Mouse (Mus musculus): ENCODE data around the gene Ankrd28. TPM values are rescaled to one million over a fixed set of nuclear protein-coding genes. Genes with fewer than 3 reads are reported as not detected.

The Ankrd28 gene
- polyA plus RNA-seq, 1 experiment = 11.6 TPM

- no peak for TF ChIP-seq CTCF (IDR thresholded peaks at IDR 0.05; ENCODE audit: control insufficient read depth, insufficient read depth, insufficient read length)
- no peak for TF ChIP-seq USF1 (IDR thresholded peaks at IDR 0.05; ENCODE audit: low read depth)
- Histone ChIP-seq H3K79me3 (ENCODE audit: low read depth) (no peaks in the 10 kb centered on the region), H3K4me3 (ENCODE audit: insufficient read depth, poor library complexity, severe bottlenecking) (no peak overlapping the region), H3K36me3 (ENCODE audit: control insufficient read depth, insufficient read depth) (peaks cover 35% of the 10 kb centered on the region), H3ac (ENCODE audit: control insufficient read depth, insufficient read length, low read depth) (no peak overlapping the region), H3K79me2 (ENCODE audit: control insufficient read depth, insufficient read depth) (no peaks in the 10 kb centered on the region), H3K27me3 (ENCODE audit: control insufficient read depth, insufficient read depth, insufficient read length) (no peaks in the 10 kb centered on the region)
Observed at GRCm38 (mm10) chr14:31692536-31692935, 137.9 kb downstream of the Ankrd28 start.

DNA sequence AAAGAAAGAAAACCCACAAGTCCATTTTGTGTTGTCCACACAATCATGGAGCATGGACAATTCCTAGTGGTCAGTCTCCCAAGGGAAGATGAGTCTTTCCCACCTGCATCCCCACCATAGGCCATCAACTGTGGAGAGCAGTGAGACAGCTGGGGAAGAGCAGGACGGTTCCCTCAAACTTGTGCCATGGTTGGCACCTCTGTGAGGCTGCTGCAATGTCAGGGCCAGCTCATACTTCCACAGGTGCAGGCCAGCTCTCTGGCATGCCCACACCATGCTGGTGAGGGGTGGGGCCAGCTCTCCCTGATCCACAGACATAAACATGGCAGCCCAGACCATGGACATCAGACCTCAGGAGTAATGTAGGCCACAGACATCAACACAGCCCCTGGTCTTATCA lies 144.2 kb downstream of the Ankrd28 start:
- H3K79me2 ChIP-seq (ENCODE audit: control insufficient read depth, insufficient read depth) = no peaks in the 10 kb centered on the region
- no peaks in the 10 kb centered on the region for H3K36me3 ChIP-seq (ENCODE audit: control insufficient read depth, insufficient read depth)
- no peaks in the 10 kb centered on the region for H3K79me3 ChIP-seq (ENCODE audit: low read depth)
- TF ChIP-seq FOSL1 (IDR thresholded peaks at IDR 0.05; ENCODE audit: insufficient read depth, low read length, poor library complexity, severe bottlenecking) = no peak
- no peak for TF ChIP-seq MYOD1 (IDR thresholded peaks at IDR 0.05; ENCODE audit: control insufficient read depth, insufficient read length, low read depth)
- no peak for TF ChIP-seq USF1 (IDR thresholded peaks at IDR 0.05; ENCODE audit: low read depth)
- no peak for TF ChIP-seq CTCF (IDR thresholded peaks at IDR 0.05; ENCODE audit: control insufficient read depth, insufficient read depth, insufficient read length)
- no peak for TF ChIP-seq CEBPB (IDR thresholded peaks at IDR 0.05; ENCODE audit: low read depth)
- TF ChIP-seq MYOG (IDR thresholded peaks at IDR 0.05; ENCODE audit: control insufficient read depth, extremely low read depth, insufficient read length) = no peak
- H3K4me3 ChIP-seq (ENCODE audit: insufficient read depth, poor library complexity, severe bottlenecking) = no peak overlapping the region
- no peak overlapping the region for H3ac ChIP-seq (ENCODE audit: control insufficient read depth, insufficient read length, low read depth)
- H3K27me3 ChIP-seq (ENCODE audit: control insufficient read depth, insufficient read depth, insufficient read length) = no peaks in the 10 kb centered on the region

- TF ChIP-seq USF1 (IDR thresholded peaks at IDR 0.05; ENCODE audit: low read depth) = no peak
- TF ChIP-seq MYOD1 (IDR thresholded peaks at IDR 0.05; ENCODE audit: control insufficient read depth, insufficient read length, low read depth) = no peak
- TF ChIP-seq FOSL1 (IDR thresholded peaks at IDR 0.05; ENCODE audit: insufficient read depth, low read length, poor library complexity, severe bottlenecking) = no peak
- TF ChIP-seq MAX (IDR thresholded peaks at IDR 0.05) = no peak
- no peak for TF ChIP-seq CTCF (IDR thresholded peaks at IDR 0.05; ENCODE audit: control insufficient read depth, insufficient read depth, insufficient read length)
- no peaks in the 10 kb centered on the region for H3K27me3 ChIP-seq (ENCODE audit: control insufficient read depth, insufficient read depth, insufficient read length)
Observed at GRCm38 (mm10) chr14:31685680-31686079, 144.8 kb downstream of the Ankrd28 start.

GRCm38 (mm10) chr14:31684343-31685040 lies 146.0 kb downstream of the Ankrd28 start:
- TF ChIP-seq USF1 (IDR thresholded peaks at IDR 0.05; ENCODE audit: low read depth) (no peak), CTCF (IDR thresholded peaks at IDR 0.05; ENCODE audit: control insufficient read depth, insufficient read depth, insufficient read length) (no peak), MAX (IDR thresholded peaks at IDR 0.05) (no peak)
- H3K79me3 ChIP-seq (ENCODE audit: low read depth) = no peaks in the 10 kb centered on the region
- H3K79me2 ChIP-seq (ENCODE audit: control insufficient read depth, insufficient read depth) = no peaks in the 10 kb centered on the region
- no peaks in the 10 kb centered on the region for H3K36me3 ChIP-seq (ENCODE audit: control insufficient read depth, insufficient read depth)
- H3K27me3 ChIP-seq (ENCODE audit: control insufficient read depth, insufficient read depth, insufficient read length) = no peaks in the 10 kb centered on the region
- H3ac ChIP-seq (ENCODE audit: control insufficient read depth, insufficient read length, low read depth) = no peak overlapping the region
- no peak overlapping the region for H3K4me3 ChIP-seq (ENCODE audit: insufficient read depth, poor library complexity, severe bottlenecking)

More at GRCm38 (mm10) chr14:31685680-31686079, 144.8 kb downstream of the Ankrd28 start:
- Histone ChIP-seq H3K36me3 (ENCODE audit: control insufficient read depth, insufficient read depth) (no peaks in the 10 kb centered on the region), H3K79me2 (ENCODE audit: control insufficient read depth, insufficient read depth) (no peaks in the 10 kb centered on the region), H3ac (ENCODE audit: control insufficient read depth, insufficient read length, low read depth) (no peak overlapping the region), H3K4me3 (ENCODE audit: insufficient read depth, poor library complexity, severe bottlenecking) (no peak overlapping the region), H3K79me3 (ENCODE audit: low read depth) (no peaks in the 10 kb centered on the region)

- no peak overlapping the region for H3ac ChIP-seq (ENCODE audit: control insufficient read depth, insufficient read length, low read depth)
- H3K79me3 ChIP-seq (ENCODE audit: low read depth) = no peaks in the 10 kb centered on the region
- H3K4me3 ChIP-seq (ENCODE audit: insufficient read depth, poor library complexity, severe bottlenecking) = no peak overlapping the region
- H3K36me3 ChIP-seq (ENCODE audit: control insufficient read depth, insufficient read depth) = no peaks in the 10 kb centered on the region
- no peaks in the 10 kb centered on the region for H3K79me2 ChIP-seq (ENCODE audit: control insufficient read depth, insufficient read depth)
- no peaks in the 10 kb centered on the region for H3K27me3 ChIP-seq (ENCODE audit: control insufficient read depth, insufficient read depth, insufficient read length)
- TF ChIP-seq MYOD1 (IDR thresholded peaks at IDR 0.05; ENCODE audit: control insufficient read depth, insufficient read length, low read depth) = no peak
Observed at GRCm38 (mm10) chr14:31683610-31684009, 146.8 kb downstream of the Ankrd28 start.

DNA sequence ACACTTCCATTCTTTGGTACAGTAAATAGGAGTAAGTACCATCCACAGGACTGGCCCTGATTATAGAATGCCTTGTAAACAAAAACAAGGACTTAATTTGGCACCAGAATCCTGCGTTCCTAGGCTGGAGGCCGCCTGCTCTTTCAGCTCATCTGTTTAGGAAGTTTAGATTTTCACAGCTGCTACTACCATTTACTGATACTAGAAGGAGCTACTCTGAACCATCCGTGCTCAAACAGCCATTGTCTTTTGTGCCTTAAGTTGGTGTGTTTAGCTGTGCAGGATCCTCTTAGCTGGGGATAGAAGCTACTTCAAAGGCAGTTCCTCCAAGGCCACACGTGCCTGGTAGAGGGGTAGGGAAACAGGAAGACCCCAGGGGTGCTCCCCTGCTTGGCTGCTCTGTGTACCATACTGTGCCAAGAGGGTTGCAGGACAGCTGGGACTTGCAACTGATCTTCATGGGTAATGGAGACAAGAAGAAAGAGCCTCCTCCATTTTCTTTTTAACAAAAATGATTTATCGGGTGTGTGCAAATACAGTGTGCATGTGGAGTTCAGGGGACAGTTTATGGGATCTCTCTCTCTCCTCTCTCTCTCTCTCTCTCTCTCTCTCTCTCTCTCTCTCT lies 148.4 kb downstream of the Ankrd28 start:
- no peaks in the 10 kb centered on the region for H3K36me3 ChIP-seq (ENCODE audit: control insufficient read depth, insufficient read depth)
- H3ac ChIP-seq (ENCODE audit: control insufficient read depth, insufficient read length, low read depth) = no peak overlapping the region
- no peaks in the 10 kb centered on the region for H3K27me3 ChIP-seq (ENCODE audit: control insufficient read depth, insufficient read depth, insufficient read length)
- TF ChIP-seq MAX (IDR thresholded peaks at IDR 0.05) (no peak), FOSL1 (IDR thresholded peaks at IDR 0.05; ENCODE audit: insufficient read depth, low read length, poor library complexity, severe bottlenecking) (no peak), CEBPB (IDR thresholded peaks at IDR 0.05; ENCODE audit: low read depth) (no peak), MYOD1 (IDR thresholded peaks at IDR 0.05; ENCODE audit: control insufficient read depth, insufficient read length, low read depth) (no peak), MYOG (IDR thresholded peaks at IDR 0.05; ENCODE audit: control insufficient read depth, extremely low read depth, insufficient read length) (no peak), CTCF (IDR thresholded peaks at IDR 0.05; ENCODE audit: control insufficient read depth, insufficient read depth, insufficient read length) (no peak), USF1 (IDR thresholded peaks at IDR 0.05; ENCODE audit: low read depth) (no peak)
- H3K79me3 ChIP-seq (ENCODE audit: low read depth) = no peaks in the 10 kb centered on the region
- H3K79me2 ChIP-seq (ENCODE audit: control insufficient read depth, insufficient read depth) = no peaks in the 10 kb centered on the region
- no peak overlapping the region for H3K4me3 ChIP-seq (ENCODE audit: insufficient read depth, poor library complexity, severe bottlenecking)
